Mouse (Mus musculus) neutrophil, adult 59 days (primary cell): ENCODE measurements around the gene Klf1. TPM values are rescaled to one million over a fixed set of nuclear protein-coding genes. Genes with fewer than 3 reads are reported as not detected.

Experiments used
- total RNA-seq, 2 experiments: library from RNA; stranded (reverse); gene quantifications; 1 replicate in 1 of 2; 2 replicates in 1 of 2; pipeline ENCODE4 v1.2.4; 2023

The Klf1 gene
- 10 to 100 TPM in 1 of 2 experiments, 1 to 10 TPM in 1; 6.4 to 17.8 TPM for total RNA-seq

GRCm38 (mm10) chr8:84901752-84902151, at the start of gene Klf1:
Klf1 (plus strand) TSS chr8:84901928.

GRCm38 (mm10) chr8:84856864-84857441, 44.8 kb upstream of the Klf1 start, which contains the start of gene Farsa:
Farsa (plus strand) TSS chr8:84856989.

GRCm38 (mm10) chr8:84871376-84872308, 30.1 kb upstream of the Klf1 start, which contains the start of gene Syce2:
Syce2 (plus strand) TSS chr8:84872111.

GRCm38 (mm10) chr8:84893709-84894134, 8.0 kb upstream of the Klf1 start, which contains the start of gene Gcdh:
Gcdh (minus strand) TSS chr8:84893921.

GRCm38 (mm10) chr8:84908421-84909161, 6.9 kb downstream of the Klf1 start, which contains the start of gene Dnase2a:
Dnase2a (plus strand) TSS chr8:84908560.

GRCm38 (mm10) chr8:84936962-84937546, 35.3 kb downstream of the Klf1 start, which contains the start of gene Mast1:
Mast1 (minus strand) TSS chr8:84937359.

GRCm38 (mm10) chr8:84946528-84947240, 45.0 kb downstream of the Klf1 start, which contains the start of gene Rtbdn:
Rtbdn (plus strand) TSS chr8:84946991.

Other genes with a start within 250 kb of the Klf1 start
- 100 to 1,000 TPM; 716 to 822 TPM for gene Ier2, start 239.1 kb upstream of the Klf1 start, total RNA-seq
- gene Trmt1, start 215.6 kb upstream of the Klf1 start, total RNA-seq, result 10 to 100 TPM; 25.4 to 35.6 TPM
- gene Nacc1, start 214.1 kb upstream of the Klf1 start, total RNA-seq, result 10 to 100 TPM; 34.0 to 39.2 TPM
- gene Lyl1, start 200.5 kb upstream of the Klf1 start, total RNA-seq, result 100 to 1,000 TPM; 102 to 117 TPM
- 10 to 100 TPM in 1 of 2 experiments, 1 to 10 TPM in 1; 7.7 to 11.2 TPM for gene G430095P16Rik, start 178.9 kb upstream of the Klf1 start, total RNA-seq
- 10 to 100 TPM; 19.5 to 24.7 TPM for gene Nfix, start 101.6 kb upstream of the Klf1 start, total RNA-seq
- 1 to 10 TPM in 1 of 2 experiments, under 1 TPM in 1; 0.95 to 1.0 TPM for gene Dand5, start 79.1 kb upstream of the Klf1 start, total RNA-seq
- gene Gadd45gip1, start 70.4 kb upstream of the Klf1 start, total RNA-seq, result 1 to 10 TPM; 6.1 to 6.9 TPM
- 10 to 100 TPM; 38.7 to 39.0 TPM for gene Rad23a, start 61.3 kb upstream of the Klf1 start, total RNA-seq
- 100 to 1,000 TPM; 286 to 287 TPM for gene Calr, start 55.0 kb upstream of the Klf1 start, total RNA-seq
- 10 to 100 TPM; 29.4 to 29.6 TPM for gene Farsa, start 44.9 kb upstream of the Klf1 start, total RNA-seq
- gene Syce2, start 29.8 kb upstream of the Klf1 start, total RNA-seq, result 10 to 100 TPM; 13.6 to 16.0 TPM
- gene Gcdh, start 8.0 kb upstream of the Klf1 start, total RNA-seq, result 1 to 10 TPM; 5.6 TPM
- gene Dnase2a, start 6.6 kb downstream of the Klf1 start, total RNA-seq, result 10 to 100 TPM; 19.0 to 25.7 TPM
- gene Mast1, start 35.4 kb downstream of the Klf1 start, total RNA-seq, result not detected
- not detected for gene Rtbdn, start 45.1 kb downstream of the Klf1 start, total RNA-seq
- not detected for gene Gm49661, start 67.5 kb downstream of the Klf1 start, total RNA-seq
- gene Prdx2, start 67.7 kb downstream of the Klf1 start, total RNA-seq, result 100 to 1,000 TPM in 1 of 2 experiments, 10 to 100 TPM in 1; 83.7 to 137 TPM
- 10 to 100 TPM; 32.2 to 37.0 TPM for gene Rnaseh2a, start 67.8 kb downstream of the Klf1 start, total RNA-seq
- 100 to 1,000 TPM; 884 to 937 TPM for gene Junb, start 76.8 kb downstream of the Klf1 start, total RNA-seq
- gene Hook2, start 88.7 kb downstream of the Klf1 start, total RNA-seq, result 1 to 10 TPM; 1.0 to 1.2 TPM
- gene Best2, start 112.6 kb downstream of the Klf1 start, total RNA-seq, result not detected
- gene Asna1, start 123.4 kb downstream of the Klf1 start, total RNA-seq, result 10 to 100 TPM; 57.0 to 57.8 TPM
- 100 to 1,000 TPM; 147 to 163 TPM for gene Trir, start 124.9 kb downstream of the Klf1 start, total RNA-seq
- 10 to 100 TPM; 33.7 to 38.2 TPM for gene Tnpo2, start 135.0 kb downstream of the Klf1 start, total RNA-seq
- 1 to 10 TPM; 4.5 to 5.5 TPM for gene Fbxw9, start 158.1 kb downstream of the Klf1 start, total RNA-seq
- not detected for gene Gm5741, start 166.1 kb downstream of the Klf1 start, total RNA-seq
- 10 to 100 TPM; 35.3 to 45.7 TPM for gene Dhps, start 169.8 kb downstream of the Klf1 start, total RNA-seq
- 10 to 100 TPM; 34.0 to 35.8 TPM for gene Wdr83os, start 178.8 kb downstream of the Klf1 start, total RNA-seq
- gene Wdr83, start 179.4 kb downstream of the Klf1 start, total RNA-seq, result 10 to 100 TPM in 1 of 2 experiments, 1 to 10 TPM in 1; 9.7 to 13.2 TPM
- 100 to 1,000 TPM; 307 to 319 TPM for gene Man2b1, start 181.3 kb downstream of the Klf1 start, total RNA-seq
- not detected for gene Zfp791, start 221.2 kb downstream of the Klf1 start, total RNA-seq
- gene Cks1brt, start 250.0 kb downstream of the Klf1 start, total RNA-seq, result not detected